Mouse (Mus musculus): ENCODE measurements at regions not wholly inside any gene's neighbourhood (a gene's known extent, or its start where the extent isn't known, plus 50 kb on each side); places are given as distances from the start of the nearest gene placed in this dataset.

GRCm38 (mm10) chr12:35755159-35755558 is 170.3 kb upstream of the Agr3 start:
- TF ChIP-seq CTCF (IDR thresholded peaks at IDR 0.05; ENCODE audit: low read depth) (no peak), EP300 (IDR thresholded peaks at IDR 0.05; ENCODE audit: low read depth) (no peak)

Measured in heart, postnatal 0 days (tissue).